Mouse (Mus musculus) fibroblast of lung, adult 2 months (primary cell): ENCODE results near the gene Neil1.

ENCODE experiments used
- DNase-seq: peaks from one replicate; pipeline ENCODE4 v3.0.0-alpha.2; 2011; ENCODE audit warnings: low read depth

Gene Neil1

DNA sequence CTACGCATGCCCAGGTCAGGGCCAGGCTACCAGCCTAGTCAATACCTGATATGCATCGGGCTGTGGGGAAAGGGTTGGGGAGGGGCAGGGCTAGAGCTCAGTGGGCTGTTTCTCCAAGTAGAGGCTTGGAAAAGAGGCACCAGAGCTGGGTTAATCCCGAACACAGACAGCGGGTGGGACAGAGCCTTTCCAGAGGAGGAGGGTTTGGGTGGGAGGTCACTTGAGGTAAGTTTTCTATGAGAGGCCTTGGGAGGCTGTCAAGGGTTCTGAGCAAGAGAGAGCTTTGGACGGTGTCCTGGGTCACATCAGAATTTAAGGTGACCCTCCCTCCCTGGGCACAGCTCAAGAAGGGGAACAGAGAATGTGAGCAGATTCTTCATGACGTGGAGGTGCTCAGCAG, 9.6 kb downstream of the Neil1 start:
- no peak for DNase-seq

DNA sequence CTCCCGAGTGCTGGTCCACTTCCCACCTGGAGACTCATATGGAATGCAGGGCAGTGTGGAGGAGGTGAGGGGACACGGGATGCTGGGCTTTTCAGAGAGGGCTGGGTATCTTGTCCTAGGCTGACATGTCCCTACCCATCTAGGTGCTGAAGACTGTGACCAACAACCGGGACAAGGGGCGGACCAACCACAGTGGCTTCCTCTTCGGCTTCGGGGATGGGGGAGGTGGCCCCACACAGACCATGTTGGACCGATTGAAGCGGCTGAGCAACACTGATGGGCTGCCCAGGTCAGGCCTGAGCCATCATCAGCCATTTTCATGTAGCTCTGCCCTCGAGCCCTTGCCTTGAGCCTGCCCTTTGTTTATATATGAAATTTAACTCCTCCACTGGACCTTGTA, 10.3 kb downstream of the Neil1 start:
- no peak for DNase-seq

DNA sequence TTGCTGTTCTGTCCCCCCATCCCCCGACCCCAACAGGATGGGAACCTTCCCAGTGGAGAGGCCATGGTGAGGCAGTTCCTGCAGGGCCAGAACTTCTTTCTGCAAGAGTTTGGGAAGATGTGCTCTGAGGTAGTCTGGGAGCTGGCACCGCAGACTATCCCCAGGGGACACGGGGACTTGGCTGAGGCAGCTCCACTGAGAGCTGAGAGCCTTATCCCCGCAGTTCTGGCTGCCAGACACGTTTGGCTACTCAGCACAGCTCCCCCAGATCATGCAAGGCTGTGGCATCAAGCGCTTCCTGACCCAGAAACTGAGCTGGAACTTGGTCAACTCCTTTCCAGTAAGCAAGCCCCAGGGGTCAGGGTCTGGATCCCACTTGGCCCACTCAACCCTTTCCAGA, 10.9 kb downstream of the Neil1 start:
- no peak for DNase-seq

DNA sequence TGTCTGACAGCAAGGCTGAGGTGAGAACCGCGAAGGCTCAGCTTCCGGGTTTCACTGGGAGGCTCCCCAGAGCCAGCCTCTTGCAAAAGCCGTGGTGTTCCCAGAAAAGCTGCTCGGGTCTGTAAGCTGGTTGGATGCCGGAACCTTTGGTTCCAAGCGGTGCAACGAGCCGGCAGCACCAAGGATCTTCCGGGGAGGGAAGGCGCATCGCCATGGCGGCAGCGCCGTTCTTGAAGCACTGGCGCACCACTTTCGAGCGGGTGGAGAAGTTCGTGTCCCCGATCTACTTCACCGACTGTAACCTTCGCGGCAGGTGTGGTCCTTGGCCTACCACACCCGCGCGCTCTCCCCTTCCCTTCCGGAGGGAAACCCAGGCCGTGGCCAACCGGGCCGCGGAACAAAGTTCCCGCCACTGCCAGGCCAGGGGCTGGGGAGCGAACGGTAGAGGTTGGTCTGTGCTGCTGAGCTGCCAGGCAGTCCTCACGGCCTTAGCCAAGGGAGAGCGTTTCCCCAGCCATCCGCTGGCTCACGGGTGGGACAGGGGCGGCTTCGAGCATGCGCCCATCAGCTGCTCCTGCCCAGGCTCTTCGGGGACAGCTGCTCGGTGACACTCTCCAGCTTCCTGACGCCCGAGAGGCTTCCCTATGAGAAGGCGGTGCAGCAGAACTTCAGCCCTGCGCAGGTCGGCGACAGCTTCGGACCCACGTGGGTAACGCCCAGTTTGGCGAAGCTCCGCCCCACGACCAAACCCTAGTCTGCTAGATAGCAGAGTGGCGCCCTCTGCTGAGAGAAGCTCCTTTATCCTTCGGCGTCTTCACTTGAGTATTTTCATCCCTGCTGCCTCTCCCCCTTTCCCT, 17.3 kb downstream of the Neil1 start, which contains the start of gene Man2c1:
TSS of gene Man2c1 (plus strand) at position 114 of the 857 bp plus-strand sequence.
- DNase-seq, result peak; percentile 87

DNA sequence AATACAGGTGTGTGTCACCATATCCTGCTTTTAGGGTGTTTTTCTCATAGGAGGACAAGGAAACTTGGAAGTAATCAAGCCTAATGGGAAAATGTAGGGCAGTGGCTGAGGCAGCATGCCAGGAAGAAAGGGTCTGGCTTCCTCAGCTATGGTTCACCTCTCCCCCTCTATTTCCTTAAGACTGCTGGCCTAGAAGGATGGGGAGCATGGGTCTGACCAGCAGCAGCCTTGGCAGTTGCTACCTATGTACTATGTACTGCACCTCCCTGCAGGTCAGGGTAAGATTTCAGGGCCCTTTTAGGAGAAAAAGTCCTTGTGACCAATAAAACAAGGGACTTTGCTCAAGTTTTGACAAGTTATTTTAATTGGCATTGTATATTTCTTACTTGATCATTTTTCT, 18.5 kb downstream of the Neil1 start:
- no peak for DNase-seq

DNA sequence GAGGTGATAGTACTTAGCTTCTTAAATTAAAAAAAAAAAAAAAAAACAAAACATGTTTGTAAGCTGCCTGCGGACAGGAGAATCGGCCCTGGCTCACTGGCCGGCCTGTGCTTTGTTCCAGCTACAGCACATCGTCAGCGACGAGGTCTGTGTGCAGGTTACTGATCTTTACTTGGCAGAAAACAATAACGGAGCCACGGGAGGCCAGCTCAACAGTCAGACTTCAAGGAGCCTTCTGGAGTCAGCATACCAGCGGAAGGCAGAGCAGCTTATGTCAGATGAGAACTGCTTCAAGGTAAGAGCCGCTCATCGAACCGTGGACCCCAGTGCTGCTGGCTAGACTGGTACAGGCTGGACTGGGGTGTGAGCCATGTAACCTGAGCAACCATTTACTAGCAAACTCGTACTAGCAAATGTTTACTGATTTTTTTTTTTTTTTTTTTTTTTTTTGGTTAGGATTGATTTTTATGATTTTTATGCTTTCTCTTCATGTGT, 30.8 kb downstream of the Neil1 start:
- no peak for DNase-seq
